Mouse (Mus musculus) inflammation-experienced regulatory T-cells, adult 6 months (primary cell): Measurements from ENCODE around the gene Tbrg1. TPM values are rescaled to one million over a fixed set of nuclear protein-coding genes. Genes with fewer than 3 reads are reported as not detected.

ENCODE experiments used
- ATAC-seq: one replicate; pipeline ENCODE4 v1.8.0; 2017
- polyA plus RNA-seq, 3 experiments: library from polyadenylated mRNA; unstranded; fragments of 100-300 nt; shearing (Covaris generic); gene quantifications; one replicate each; pipeline ENCODE4 v1.2.1; 2017

Tbrg1 gene
- polyA plus RNA-seq = 100 to 1,000 TPM; 190 to 216 (median 204) TPM

- ATAC-seq = peak; percentile 49
Observed at GRCm38 (mm10) chr9:37656931-37657481, at the start of gene Tbrg1. Gene Tbrg1 (minus strand): TSS chr9:37657312.

DNA sequence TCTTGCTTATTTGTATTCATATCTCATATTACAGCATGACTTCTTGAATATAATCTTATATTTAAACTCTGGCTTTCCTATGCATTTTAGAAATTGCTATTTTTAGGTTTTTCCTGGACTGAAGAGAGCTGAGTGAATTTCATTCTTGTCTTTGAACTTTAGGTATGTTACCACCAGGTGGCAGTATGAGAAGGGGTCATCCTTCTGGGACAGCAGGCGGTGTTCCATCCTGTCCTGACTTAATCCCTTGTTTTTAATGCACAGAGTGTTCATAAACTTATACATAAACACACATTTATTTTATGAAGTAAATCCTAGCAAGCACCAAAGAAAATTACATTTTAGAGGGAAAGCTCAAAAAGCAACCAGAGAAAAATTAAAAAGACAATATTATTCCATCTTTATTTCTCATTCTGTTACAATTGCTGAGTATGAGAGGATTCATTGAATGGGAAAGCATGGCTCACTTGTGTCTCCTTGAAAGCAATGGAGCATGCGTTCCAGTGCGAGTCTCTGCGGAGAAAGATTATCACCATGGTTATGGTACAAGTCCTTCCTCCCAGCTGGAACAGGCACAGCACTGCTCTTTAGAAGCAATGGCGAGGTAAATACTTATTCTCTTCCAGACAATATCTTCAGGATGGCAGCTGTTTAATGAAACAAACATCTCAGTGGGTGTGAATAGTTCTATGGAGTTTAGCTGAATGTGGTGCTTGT, 33.0 kb upstream of the Tbrg1 start:
- no peak for ATAC-seq

- no peak for ATAC-seq
Observed at GRCm38 (mm10) chr9:37687941-37688303, 30.8 kb upstream of the Tbrg1 start.

DNA sequence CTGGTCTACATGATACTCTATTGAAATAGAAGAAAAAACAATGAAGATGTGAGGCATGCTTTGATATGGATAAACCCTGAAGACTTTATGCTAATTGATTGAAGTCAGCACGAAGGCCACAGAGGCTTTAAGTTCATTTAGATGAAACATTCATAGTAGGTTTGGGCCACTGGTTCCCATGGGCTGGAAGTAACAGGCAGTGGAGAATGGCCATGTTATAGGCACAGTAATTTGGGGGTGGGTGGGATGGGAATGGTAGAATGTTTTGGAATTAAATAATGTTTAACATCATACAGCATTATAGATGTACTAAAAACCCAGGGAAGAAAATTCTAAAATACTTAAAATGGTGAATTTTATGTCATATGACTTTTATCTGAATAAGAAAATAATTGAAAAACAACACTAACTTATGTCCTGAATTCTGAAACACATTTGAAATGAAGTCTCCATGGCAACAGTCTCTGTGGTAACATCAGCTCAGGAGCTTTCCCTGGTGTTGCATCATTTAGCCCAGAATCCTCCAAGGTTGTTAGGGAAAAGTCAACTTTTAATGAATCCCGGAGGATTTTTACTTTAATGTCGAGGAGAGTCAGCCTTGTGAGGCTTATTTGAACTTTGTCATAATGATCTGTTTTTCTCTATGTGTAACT, 30.3 kb upstream of the Tbrg1 start:
- no peak for ATAC-seq

GRCm38 (mm10) chr9:37681123-37681522, 24.0 kb upstream of the Tbrg1 start:
- ATAC-seq = no peak

DNA sequence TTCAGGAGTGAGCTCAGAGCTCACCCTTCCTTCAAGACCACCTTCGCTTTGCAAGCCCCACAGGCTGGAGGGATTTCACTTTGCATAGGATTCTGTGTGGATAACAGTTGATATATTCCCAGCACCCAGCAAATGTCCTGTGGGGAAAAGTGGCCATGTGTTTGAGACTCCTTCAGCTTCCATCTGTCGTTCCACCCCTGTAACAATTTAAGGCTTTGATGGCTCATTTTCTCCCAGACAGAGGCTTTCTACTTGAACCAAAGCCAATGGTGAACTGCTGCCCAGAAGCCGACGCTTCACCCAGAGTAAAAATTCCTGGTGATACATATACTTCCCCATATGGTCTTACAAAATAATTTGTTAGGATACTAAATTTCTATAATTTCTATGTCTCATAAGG, 18.2 kb upstream of the Tbrg1 start:
- ATAC-seq = no peak

GRCm38 (mm10) chr9:37670261-37670660, 13.1 kb upstream of the Tbrg1 start:
- no peak for ATAC-seq

DNA sequence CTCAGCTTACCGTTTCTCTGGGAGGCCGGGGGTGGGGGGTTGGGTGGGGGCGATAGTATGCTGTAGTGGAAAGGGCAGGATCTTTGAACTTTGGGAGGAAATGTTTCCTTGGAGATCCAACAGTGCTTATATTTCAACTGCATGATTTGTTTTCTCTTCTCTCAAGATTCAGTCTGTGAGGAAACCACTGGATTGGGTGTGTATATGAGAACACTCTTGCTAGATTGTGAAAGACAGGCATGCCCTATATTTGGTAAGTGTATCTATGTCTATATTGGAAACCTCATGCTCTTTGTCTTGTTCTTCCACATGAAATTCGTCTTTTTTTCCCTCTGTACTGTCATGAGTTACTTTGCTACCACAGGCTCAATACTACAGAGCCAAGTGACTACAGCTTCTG, 12.6 kb upstream of the Tbrg1 start:
- ATAC-seq = no peak

DNA sequence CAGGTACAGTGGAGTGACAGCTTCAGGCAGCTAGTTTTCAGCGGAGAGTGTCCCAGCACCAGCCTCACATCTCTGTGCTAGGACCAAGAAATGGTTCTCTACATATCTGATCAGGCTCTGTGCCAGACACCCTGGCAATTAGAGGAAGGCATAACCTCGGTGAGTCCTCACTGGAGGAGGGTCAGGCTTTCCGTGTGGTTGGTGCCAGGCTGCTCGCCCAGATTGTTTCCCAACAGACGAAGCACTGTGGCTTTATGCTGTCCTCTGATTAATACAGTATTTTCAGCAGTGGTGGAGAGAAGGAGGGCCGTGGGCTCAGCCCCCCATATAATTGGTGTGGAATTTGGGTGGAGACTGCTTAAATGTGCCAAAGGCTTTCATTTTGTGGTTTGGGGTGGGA, 12.0 kb upstream of the Tbrg1 start, which contains the start of gene Panx3:
TSS of gene Panx3 (minus strand) at position 121 of the 400 bp plus-strand sequence.
- ATAC-seq = no peak

GRCm38 (mm10) chr9:37666045-37666444, 8.9 kb upstream of the Tbrg1 start:
- ATAC-seq = no peak

- no peak for ATAC-seq
Observed at GRCm38 (mm10) chr9:37664604-37665003, 7.5 kb upstream of the Tbrg1 start.

DNA sequence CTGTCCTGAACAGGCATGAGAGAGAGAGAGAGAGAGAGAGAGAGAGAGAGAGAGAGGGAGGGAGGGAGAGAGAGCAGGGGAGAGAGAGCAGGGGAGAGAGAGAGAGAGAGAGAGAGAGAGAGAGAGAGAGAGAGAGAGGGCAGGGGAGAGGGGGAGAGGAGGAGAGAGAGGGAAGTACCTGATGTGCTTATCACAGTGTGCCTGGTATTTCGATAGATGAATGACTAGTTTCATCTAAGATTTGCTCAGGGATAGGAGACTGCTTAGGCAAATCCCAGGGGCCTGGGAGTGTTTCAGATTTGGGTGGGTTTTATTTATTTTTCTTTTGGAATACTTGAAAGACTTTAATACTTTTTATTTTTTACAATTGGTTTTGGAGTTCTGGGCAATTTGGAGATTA, 6.1 kb upstream of the Tbrg1 start:
- no peak for ATAC-seq

GRCm38 (mm10) chr9:37659413-37659812, 2.3 kb upstream of the Tbrg1 start:
- ATAC-seq = no peak

GRCm38 (mm10) chr9:37656439-37656881, 652 bp downstream of the Tbrg1 start:
- ATAC-seq = peak; percentile 79

DNA sequence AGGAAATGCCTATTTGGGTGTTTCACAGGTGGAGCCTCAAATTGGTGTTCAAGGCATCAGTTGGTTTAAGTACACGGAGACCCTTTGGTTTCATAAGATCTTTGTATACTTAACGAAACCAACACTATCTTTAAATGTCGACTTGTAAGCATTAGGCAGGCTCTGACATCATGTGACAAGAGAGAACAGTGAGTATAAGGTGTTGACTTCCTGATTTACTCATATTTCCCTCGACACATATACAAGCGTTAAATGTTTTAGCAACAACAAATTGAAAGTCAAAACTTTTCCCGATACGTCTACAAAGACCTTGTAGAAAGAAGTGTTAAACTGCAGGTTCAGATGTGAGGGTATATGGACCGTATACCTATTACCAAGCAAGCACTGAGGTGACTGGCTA, 1.2 kb downstream of the Tbrg1 start:
- ATAC-seq = peak; percentile 55

GRCm38 (mm10) chr9:37653836-37654235, 3.3 kb downstream of the Tbrg1 start:
- no peak for ATAC-seq

DNA sequence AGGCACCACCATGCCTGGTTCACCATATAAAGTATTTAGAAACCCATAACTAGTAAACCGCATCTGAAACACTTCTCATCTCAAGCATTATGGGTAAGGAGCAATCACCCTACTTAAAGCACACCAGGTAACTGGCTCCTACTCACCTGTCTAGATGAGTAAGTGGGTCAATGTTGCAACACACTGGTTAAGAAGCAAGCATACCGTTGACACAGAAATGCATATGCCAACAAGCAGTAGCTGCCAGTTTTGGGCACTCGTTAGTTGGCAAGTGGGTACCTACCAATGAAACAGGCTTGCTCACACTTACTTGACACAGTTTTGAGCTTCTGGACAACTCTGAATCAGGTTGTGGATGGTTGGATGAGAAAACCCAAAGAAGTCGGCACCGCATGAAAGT, 6.5 kb downstream of the Tbrg1 start:
- ATAC-seq = no peak

GRCm38 (mm10) chr9:37646246-37646645, 10.9 kb downstream of the Tbrg1 start:
- no peak for ATAC-seq

DNA sequence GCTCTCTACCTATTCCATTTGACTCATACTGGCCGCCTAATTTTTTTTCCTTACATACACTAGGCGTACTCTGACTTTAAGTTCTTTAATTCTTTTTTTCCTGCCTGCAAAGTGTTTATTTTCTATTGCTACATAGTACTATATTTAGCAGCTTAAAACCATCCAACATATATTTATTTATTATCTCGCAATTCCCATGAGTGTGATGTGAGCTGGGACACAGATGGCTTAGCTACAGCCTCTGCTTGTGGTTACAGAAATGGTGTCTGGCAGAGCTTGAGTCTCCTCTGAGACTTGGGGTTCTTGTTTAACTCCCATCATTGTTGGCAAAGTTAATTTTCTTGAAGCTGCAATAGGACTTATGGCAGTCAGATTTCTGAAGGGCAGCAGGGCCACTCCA, 18.4 kb downstream of the Tbrg1 start:
- ATAC-seq = no peak

DNA sequence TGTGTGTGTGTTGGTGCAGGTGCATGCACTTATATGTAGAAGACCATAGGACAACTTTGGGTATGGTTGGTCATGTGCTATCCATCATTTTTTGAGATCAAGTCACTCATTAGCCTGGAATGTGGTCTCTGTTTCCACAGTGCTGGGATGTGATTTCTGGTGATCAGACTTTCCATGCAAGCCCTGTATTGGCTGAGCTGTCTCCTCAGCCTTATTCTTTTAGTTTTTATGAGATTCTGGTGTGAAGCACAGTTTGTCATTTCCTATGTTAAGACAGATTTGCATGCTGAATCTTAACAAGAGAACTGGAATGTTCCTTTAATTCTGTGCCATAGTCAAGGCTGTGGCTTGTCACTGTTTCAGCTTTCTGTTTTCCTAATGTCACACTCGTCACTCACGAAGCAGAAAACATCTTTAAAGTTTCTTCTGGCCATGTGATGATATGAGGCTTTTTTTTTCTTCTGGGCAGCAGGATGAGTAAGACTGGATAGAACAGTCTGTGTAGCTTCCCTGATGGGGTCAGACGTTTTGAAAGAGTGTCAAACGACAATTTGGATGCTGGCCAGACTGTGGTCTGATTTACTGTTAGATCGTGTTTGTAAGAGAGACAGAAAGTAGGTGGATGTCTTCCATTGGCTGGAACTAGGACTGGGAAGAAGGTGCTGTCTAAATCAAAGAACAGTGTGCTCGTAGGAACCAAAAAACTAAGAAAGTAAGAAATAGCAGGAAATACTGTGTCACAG, 20.1 kb downstream of the Tbrg1 start:
- no peak for ATAC-seq

DNA sequence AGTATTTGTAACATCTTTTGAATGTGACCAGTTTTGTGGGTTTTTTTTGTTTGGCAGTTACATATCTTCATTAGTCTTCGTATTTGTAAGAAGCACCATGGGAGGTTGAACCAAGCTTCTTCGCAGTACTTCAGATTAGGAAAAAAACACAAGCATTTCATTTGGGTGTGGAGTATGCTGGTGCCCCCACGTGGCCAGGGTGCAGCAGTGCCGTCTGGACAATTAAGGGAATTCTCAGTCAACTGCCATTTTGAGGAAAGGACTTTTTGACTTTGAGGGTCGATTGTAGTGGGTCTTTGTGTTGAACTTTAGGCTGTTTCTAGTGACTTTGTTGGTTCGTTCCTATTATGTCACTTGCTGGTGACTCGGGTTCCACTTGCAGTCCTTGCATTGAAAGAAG, 20.8 kb downstream of the Tbrg1 start:
- ATAC-seq = peak; percentile 64

DNA sequence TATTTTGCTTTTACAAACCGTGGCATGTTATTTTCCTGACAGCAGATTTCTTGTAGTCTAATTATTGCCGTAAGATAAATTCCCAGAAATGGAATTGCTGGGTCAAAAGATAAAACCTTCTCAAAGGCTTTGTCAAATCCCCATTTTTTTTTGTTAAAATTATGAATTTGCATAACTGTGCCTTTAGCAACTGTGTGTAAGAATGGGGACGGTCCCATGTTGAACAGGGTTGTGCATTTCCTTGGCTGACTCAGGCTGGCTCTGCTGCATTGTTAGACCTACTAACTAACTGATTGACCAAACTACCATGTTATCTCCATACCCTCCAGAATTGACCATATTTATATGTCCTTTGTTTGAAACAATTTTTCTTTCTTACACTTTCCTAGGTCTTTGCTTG, 22.8 kb downstream of the Tbrg1 start:
- no peak for ATAC-seq

GRCm38 (mm10) chr9:37632305-37632704, 24.8 kb downstream of the Tbrg1 start:
- ATAC-seq = no peak
